Mouse (Mus musculus): ENCODE measurements around the gene BC067074. TPM values are rescaled to one million over a fixed set of nuclear protein-coding genes. Genes with fewer than 3 reads are reported as not detected.

Gene BC067074
- polyA plus RNA-seq (2015; fragmentation: Nextera tagmentation; extraction: Ambion mirVana): 0.97 and 1.1 TPM in 2 replicates

DNA sequence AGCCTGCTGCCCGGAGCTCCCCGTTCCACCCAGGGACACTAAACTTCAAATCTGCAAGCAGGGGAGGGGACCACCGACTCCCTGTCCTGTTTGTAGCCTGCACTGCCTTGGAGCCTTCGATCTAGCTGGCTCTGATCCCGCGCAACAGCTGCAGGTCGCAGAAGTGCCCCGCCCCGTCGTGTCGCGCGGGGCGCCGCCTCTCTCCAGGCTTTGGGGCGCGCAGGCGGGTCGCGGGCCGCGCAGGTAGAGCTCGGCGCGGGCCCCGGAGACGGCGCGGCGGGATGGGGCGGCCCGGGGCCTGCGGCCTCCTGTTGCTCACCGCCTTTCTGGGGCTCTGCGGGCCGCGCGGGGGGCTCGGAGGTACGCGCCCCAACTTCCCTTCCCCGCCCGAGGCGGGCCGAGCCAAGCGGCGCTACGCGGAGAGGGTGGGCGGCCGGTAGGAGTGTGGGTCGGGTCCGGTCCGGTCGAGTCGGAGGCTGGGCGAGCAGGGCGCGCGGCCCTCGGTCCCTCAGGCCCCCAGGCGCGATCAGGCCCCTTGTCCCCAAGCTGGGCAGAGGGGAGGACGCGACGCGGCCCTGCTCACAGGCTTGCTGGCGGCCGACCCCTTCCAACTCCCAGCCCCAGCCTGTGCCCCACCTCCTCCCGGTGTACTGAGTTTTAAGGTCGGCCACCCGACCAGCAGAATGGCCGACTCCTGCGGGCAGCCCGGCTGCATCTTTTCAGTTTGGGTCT lies at the start of gene BC067074:
Gene BC067074, plus strand, starts transcription at position 185 of the 732 bp plus-strand sequence.

Other genes starting within 250 kb of the BC067074 start
- 234 and 411 TPM in 2 replicates for gene Gpx8, start 246.7 kb upstream of the BC067074 start, polyA plus RNA-seq (2015; fragmentation: Nextera tagmentation; extraction: Ambion mirVana)
- 6.8 and 10.1 TPM in 2 replicates for gene Gzma, start 192.2 kb upstream of the BC067074 start, polyA plus RNA-seq (2015; fragmentation: Nextera tagmentation; extraction: Ambion mirVana)
- gene Esm1, start 83.5 kb upstream of the BC067074 start, polyA plus RNA-seq (2015; fragmentation: Nextera tagmentation; extraction: Ambion mirVana): 3.9 and 16.0 TPM in 2 replicates
- gene Gzmk, start 67.3 kb upstream of the BC067074 start, polyA plus RNA-seq (2015; fragmentation: Nextera tagmentation; extraction: Ambion mirVana): not detected in 2 replicates

Data from adrenal gland, postnatal 0 days (tissue).